Mouse (Mus musculus): ENCODE results near the gene Fmo5. TPM values are rescaled to one million over a fixed set of nuclear protein-coding genes. Genes with fewer than 3 reads are reported as not detected.

The Fmo5 gene
- polyA plus RNA-seq, 1 experiment from 2014 or later: 4.4 TPM

DNA sequence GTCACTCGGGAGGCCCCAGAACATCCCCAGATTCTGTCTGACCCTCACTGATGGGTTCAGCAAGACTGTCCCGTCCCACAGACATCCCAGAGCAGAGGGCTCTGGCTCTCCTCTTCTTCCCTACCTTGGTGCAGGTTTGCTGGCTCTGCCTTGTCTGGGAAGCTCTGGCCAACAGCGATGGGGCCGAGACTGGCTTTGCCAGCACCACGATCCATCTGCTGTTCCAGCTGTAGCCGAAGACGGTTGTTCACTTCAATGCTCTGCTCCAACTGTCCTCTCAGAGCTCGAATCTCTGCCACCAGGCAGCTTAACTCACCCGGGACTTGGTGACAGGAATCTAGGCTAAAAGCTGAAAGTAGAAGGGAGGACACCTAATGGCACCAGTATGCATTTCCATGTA lies 68.3 kb downstream of the Fmo5 start:
- Histone ChIP-seq H3K36me3 (peaks cover 96% of the 10 kb centered on the region), H3K4me2 (no peak overlapping the region)
- 76% methylated on average over 9 of the region's 9 CpGs for WGBS

GRCm38 (mm10) chr3:97697291-97697690 lies 68.7 kb downstream of the Fmo5 start:
- no peak overlapping the region for H3K9ac ChIP-seq
- no peak for ATAC-seq (ENCODE audit: extremely low read depth, insufficient number of reproducible peaks, low FRiP score, low TSS enrichment)
- no peaks in the 10 kb centered on the region; the same call in 1 of the 2 replicates for H3K4me1 ChIP-seq
- no peak overlapping the region for H3K4me2 ChIP-seq
- H3K4me3 ChIP-seq: no peak overlapping the region
- no peak overlapping the region for H3K27ac ChIP-seq (replicated peaks)
- H3K36me3 ChIP-seq: peaks cover 96% of the 10 kb centered on the region
- H3K27me3 ChIP-seq (replicated peaks): no peaks in the 10 kb centered on the region
- WGBS: 57% methylated on average over 9 of the region's 9 CpGs
- no peaks in the 10 kb centered on the region for H3K9me3 ChIP-seq

More for the DNA sequence above, 68.3 kb downstream of the Fmo5 start:
- Histone ChIP-seq H3K9ac (no peak overlapping the region), H3K27me3 (replicated peaks) (no peaks in the 10 kb centered on the region), H3K27ac (replicated peaks) (no peak overlapping the region), H3K4me3 (no peak overlapping the region), H3K4me1 (peaks cover 2% of the 10 kb centered on the region), H3K9me3 (no peaks in the 10 kb centered on the region)
- no peak for ATAC-seq (ENCODE audit: extremely low read depth, insufficient number of reproducible peaks, low FRiP score, low TSS enrichment)

DNA sequence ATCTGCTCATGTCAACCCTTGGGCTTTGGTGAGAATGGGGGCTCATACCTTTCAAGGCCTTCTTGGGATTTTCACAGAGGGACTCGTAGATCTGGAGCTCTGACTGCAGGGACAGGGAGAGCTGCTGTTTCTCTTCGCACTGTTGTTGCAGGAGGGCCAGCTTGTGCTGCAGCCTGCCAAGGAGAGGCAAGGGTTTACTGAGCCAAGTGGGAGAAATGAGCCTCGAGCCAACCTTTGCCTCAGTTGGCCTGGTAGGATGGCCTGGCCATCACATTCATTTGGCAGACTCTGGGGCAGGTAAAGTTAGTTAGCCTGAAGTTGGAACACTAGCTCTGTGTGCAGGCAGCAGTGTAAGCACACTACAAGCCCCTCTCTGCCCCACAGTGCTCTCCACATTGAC lies 70.5 kb downstream of the Fmo5 start:
- peaks cover 96% of the 10 kb centered on the region for H3K36me3 ChIP-seq
- 76% methylated on average over 3 of the region's 3 CpGs for WGBS
- no peak overlapping the region for H3K27ac ChIP-seq (replicated peaks)
- no peaks in the 10 kb centered on the region for H3K4me1 ChIP-seq
- no peak overlapping the region for H3K4me2 ChIP-seq
- no peaks in the 10 kb centered on the region for H3K27me3 ChIP-seq (replicated peaks)
- H3K9me3 ChIP-seq: no peaks in the 10 kb centered on the region
- no peak for ATAC-seq (ENCODE audit: extremely low read depth, insufficient number of reproducible peaks, low FRiP score, low TSS enrichment)
- H3K9ac ChIP-seq: no peak overlapping the region
- no peak overlapping the region for H3K4me3 ChIP-seq

DNA sequence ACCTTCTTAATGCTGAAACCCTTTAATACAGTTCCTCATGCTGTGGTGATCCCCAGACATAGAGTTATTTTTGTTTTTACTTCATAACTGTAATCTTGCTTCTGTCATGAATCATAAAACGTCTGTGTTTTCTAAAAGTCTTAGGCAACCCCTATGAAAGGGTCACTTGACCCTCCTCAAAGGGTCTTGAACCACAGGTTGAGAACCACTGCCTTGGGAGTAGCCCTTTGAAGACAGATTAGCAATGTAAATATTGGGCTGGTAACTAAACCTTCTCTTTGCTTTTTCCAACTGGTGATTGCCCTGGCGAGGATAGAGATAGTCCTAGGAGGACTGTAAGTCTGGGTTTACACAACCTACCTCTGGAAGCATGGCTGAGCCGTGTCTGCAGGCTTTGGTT lies 72.6 kb downstream of the Fmo5 start:
- H3K9ac ChIP-seq: no peak overlapping the region
- H3K4me3 ChIP-seq: no peak overlapping the region
- no peaks in the 10 kb centered on the region for H3K27me3 ChIP-seq (replicated peaks)
- no peak overlapping the region for H3K4me2 ChIP-seq
- 57% methylated on average over 3 of the region's 3 CpGs for WGBS
- H3K4me1 ChIP-seq: no peaks in the 10 kb centered on the region
- no peak overlapping the region for H3K27ac ChIP-seq (replicated peaks)
- no peaks in the 10 kb centered on the region for H3K9me3 ChIP-seq
- ATAC-seq (ENCODE audit: extremely low read depth, insufficient number of reproducible peaks, low FRiP score, low TSS enrichment): no peak
- H3K36me3 ChIP-seq: peaks cover 90% of the 10 kb centered on the region

DNA sequence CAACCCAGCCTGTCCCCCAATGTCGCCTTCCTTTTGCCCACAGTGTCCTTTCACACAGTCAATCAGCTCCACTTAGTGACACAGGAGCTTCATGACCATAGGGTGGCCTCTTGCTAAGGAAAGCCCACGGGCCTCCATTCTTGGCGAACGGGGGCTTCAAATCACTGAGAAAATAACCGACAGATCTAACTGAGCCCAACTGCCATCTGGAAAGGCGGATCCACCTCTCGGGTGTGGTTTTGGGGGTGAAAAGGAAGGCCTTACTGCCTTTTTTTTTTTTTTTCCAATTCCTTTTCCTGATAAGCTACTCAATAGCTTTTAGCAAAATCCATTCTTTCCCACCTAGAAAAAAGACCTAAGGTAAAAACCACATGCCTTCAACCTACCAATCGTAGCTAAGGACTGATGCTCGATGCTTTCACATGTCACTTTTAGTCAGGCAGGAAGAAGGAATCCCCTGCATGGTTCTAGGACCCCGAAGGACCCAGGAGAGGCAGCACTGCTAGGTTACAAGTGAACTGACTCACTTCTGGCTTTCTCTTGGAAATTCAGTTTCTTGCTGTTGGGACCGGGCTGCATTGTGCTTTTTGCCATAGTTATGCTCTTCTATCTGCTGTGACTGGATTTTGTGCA lies 74.0 kb downstream of the Fmo5 start:
- no peak overlapping the region for H3K27ac ChIP-seq (replicated peaks)
- H3K9ac ChIP-seq: no peak overlapping the region
- H3K36me3 ChIP-seq: peaks cover 90% of the 10 kb centered on the region
- WGBS: 83% methylated on average over 11 of the region's 11 CpGs
- no peak overlapping the region for H3K4me2 ChIP-seq
- H3K4me1 ChIP-seq: no peaks in the 10 kb centered on the region
- H3K9me3 ChIP-seq: no peaks in the 10 kb centered on the region
- no peaks in the 10 kb centered on the region for H3K27me3 ChIP-seq (replicated peaks)
- no peak overlapping the region for H3K4me3 ChIP-seq
- ATAC-seq (ENCODE audit: extremely low read depth, insufficient number of reproducible peaks, low FRiP score, low TSS enrichment): no peak

Small RNAs within 50 kb of the gene (microRNA-seq; reads per million reads assigned to microRNA genes)
- not detected for gene Mir7225

Other genes with a start within 250 kb of the Fmo5 start
- gene Olfr1402, start 206.8 kb upstream of the Fmo5 start, polyA plus RNA-seq (2015; fragmentation: Nextera tagmentation; extraction: Ambion mirVana): not detected in 2 replicates
- 14.1 and 15.1 TPM in 2 replicates for gene Chd1l, start 18.6 kb upstream of the Fmo5 start, polyA plus RNA-seq (2015; fragmentation: Nextera tagmentation; extraction: Ambion mirVana)
- gene Prkab2, start 29.4 kb downstream of the Fmo5 start, polyA plus RNA-seq (2015; fragmentation: Nextera tagmentation; extraction: Ambion mirVana): 14.1 and 15.4 TPM in 2 replicates
- not detected in 2 replicates for gene Gm17651, start 45.9 kb downstream of the Fmo5 start, polyA plus RNA-seq (2015; fragmentation: Nextera tagmentation; extraction: Ambion mirVana)

All from heart, embryonic 13.5 days (tissue).